Mouse (Mus musculus): ENCODE data around the gene Sgsm1. TPM values are rescaled to one million over a fixed set of nuclear protein-coding genes. Genes with fewer than 3 reads are reported as not detected.

Gene Sgsm1
- polyA plus RNA-seq, 1 experiment from 2014 or later = 0.45 TPM

- ATAC-seq (no peak), DNase-seq (no peak)
- H3K27ac ChIP-seq (ENCODE audit: low read depth) = no peak overlapping the region
- H3K27me3 ChIP-seq (ENCODE audit: insufficient read depth, low read length) = peaks cover 27% of the 10 kb centered on the region
- WGBS (ENCODE audit: insufficient replicate concordance) = 35% methylated on average over 14 of the region's 14 CpGs
- no peaks in the 10 kb centered on the region for H3K9me3 ChIP-seq (ENCODE audit: low read length)
- H3K36me3 ChIP-seq (replicated peaks; ENCODE audit: insufficient read depth, low read length) = no peaks in the 10 kb centered on the region
- H3K4me2 ChIP-seq (ENCODE audit: low read depth, low read length) = no peak overlapping the region
- TF ChIP-seq EP300 (IDR thresholded peaks at IDR 0.05; ENCODE audit: low read depth) (no peak), CTCF (IDR thresholded peaks at IDR 0.05; ENCODE audit: low read depth) (no peak)
- H3K4me3 ChIP-seq (ENCODE audit: low read depth, low read length) = no peak overlapping the region
- no peak overlapping the region for H3K9ac ChIP-seq (replicated peaks)
- H3K4me1 ChIP-seq (ENCODE audit: insufficient read depth) = no peaks in the 10 kb centered on the region
These were observed 20.4 kb downstream of the Sgsm1 start for GRCm38 (mm10) chr5:113290149-113290548.

GRCm38 (mm10) chr5:113288490-113288889 is 22.1 kb downstream of the Sgsm1 start:
- H3K36me3 ChIP-seq (replicated peaks; ENCODE audit: insufficient read depth, low read length) = no peaks in the 10 kb centered on the region
- WGBS (ENCODE audit: insufficient replicate concordance) = 24% methylated on average over 13 of the region's 13 CpGs
- peaks cover 27% of the 10 kb centered on the region for H3K27me3 ChIP-seq (ENCODE audit: insufficient read depth, low read length)
- no peak overlapping the region for H3K9ac ChIP-seq (replicated peaks)
- no peak overlapping the region for H3K27ac ChIP-seq (ENCODE audit: low read depth)
- H3K4me1 ChIP-seq (ENCODE audit: insufficient read depth) = no peaks in the 10 kb centered on the region
- ATAC-seq = no peak
- H3K4me3 ChIP-seq (ENCODE audit: low read depth, low read length) = no peak overlapping the region
- DNase-seq = no peak
- TF ChIP-seq EP300 (IDR thresholded peaks at IDR 0.05; ENCODE audit: low read depth) (no peak), CTCF (IDR thresholded peaks at IDR 0.05; ENCODE audit: low read depth) (no peak)
- H3K9me3 ChIP-seq (ENCODE audit: low read length) = no peaks in the 10 kb centered on the region
- no peak overlapping the region for H3K4me2 ChIP-seq (ENCODE audit: low read depth, low read length)

GRCm38 (mm10) chr5:113287762-113288161 is 22.8 kb downstream of the Sgsm1 start:
- H3K9me3 ChIP-seq (ENCODE audit: low read length) = no peaks in the 10 kb centered on the region
- no peaks in the 10 kb centered on the region for H3K36me3 ChIP-seq (replicated peaks; ENCODE audit: insufficient read depth, low read length)
- no peaks in the 10 kb centered on the region for H3K4me1 ChIP-seq (ENCODE audit: insufficient read depth)
- H3K4me3 ChIP-seq (ENCODE audit: low read depth, low read length) = no peak overlapping the region
- DNase-seq = no peak
- WGBS (ENCODE audit: insufficient replicate concordance) = 59% methylated on average over 5 of the region's 5 CpGs
- no peak for TF ChIP-seq CTCF (IDR thresholded peaks at IDR 0.05; ENCODE audit: low read depth)
- no peak for TF ChIP-seq EP300 (IDR thresholded peaks at IDR 0.05; ENCODE audit: low read depth)
- no peak overlapping the region for H3K27ac ChIP-seq (ENCODE audit: low read depth)
- peaks cover 27% of the 10 kb centered on the region for H3K27me3 ChIP-seq (ENCODE audit: insufficient read depth, low read length)
- H3K4me2 ChIP-seq (ENCODE audit: low read depth, low read length) = no peak overlapping the region
- no peak overlapping the region for H3K9ac ChIP-seq (replicated peaks)
- no peak for ATAC-seq

GRCm38 (mm10) chr5:113286591-113287520 is 23.7 kb downstream of the Sgsm1 start:
- no peak overlapping the region for H3K9ac ChIP-seq (replicated peaks)
- no peak overlapping the region for H3K27ac ChIP-seq (ENCODE audit: low read depth)
- ATAC-seq (no peak), DNase-seq (peak; percentile 67)
- H3K4me3 ChIP-seq (ENCODE audit: low read depth, low read length) = no peak overlapping the region
- no peaks in the 10 kb centered on the region for H3K4me1 ChIP-seq (ENCODE audit: insufficient read depth)
- 7% methylated on average over 52 of the region's 60 CpGs for WGBS (ENCODE audit: insufficient replicate concordance)
- no peaks in the 10 kb centered on the region for H3K36me3 ChIP-seq (replicated peaks; ENCODE audit: insufficient read depth, low read length)
- TF ChIP-seq EP300 (IDR thresholded peaks at IDR 0.05; ENCODE audit: low read depth) (no peak), CTCF (IDR thresholded peaks at IDR 0.05; ENCODE audit: low read depth) (peak; percentile 70)
- no peaks in the 10 kb centered on the region for H3K9me3 ChIP-seq (ENCODE audit: low read length)
- H3K27me3 ChIP-seq (ENCODE audit: insufficient read depth, low read length) = peaks cover 27% of the 10 kb centered on the region
- H3K4me2 ChIP-seq (ENCODE audit: low read depth, low read length) = no peak overlapping the region

GRCm38 (mm10) chr5:113286048-113286447 is 24.5 kb downstream of the Sgsm1 start:
- Histone ChIP-seq H3K4me3 (ENCODE audit: low read depth, low read length) (no peak overlapping the region), H3K9me3 (ENCODE audit: low read length) (no peaks in the 10 kb centered on the region), H3K36me3 (replicated peaks; ENCODE audit: insufficient read depth, low read length) (no peaks in the 10 kb centered on the region), H3K4me1 (ENCODE audit: insufficient read depth) (no peaks in the 10 kb centered on the region), H3K27me3 (ENCODE audit: insufficient read depth, low read length) (peaks cover 27% of the 10 kb centered on the region), H3K27ac (ENCODE audit: low read depth) (no peak overlapping the region), H3K4me2 (ENCODE audit: low read depth, low read length) (no peak overlapping the region), H3K9ac (replicated peaks) (no peak overlapping the region)
- WGBS (ENCODE audit: insufficient replicate concordance) = 71% methylated on average over 11 of the region's 11 CpGs
- DNase-seq (no peak), ATAC-seq (no peak)
- TF ChIP-seq CTCF (IDR thresholded peaks at IDR 0.05; ENCODE audit: low read depth) (no peak), EP300 (IDR thresholded peaks at IDR 0.05; ENCODE audit: low read depth) (no peak)

- WGBS (ENCODE audit: insufficient replicate concordance) = 51% methylated on average over 16 of the region's 16 CpGs
- H3K36me3 ChIP-seq (replicated peaks; ENCODE audit: insufficient read depth, low read length) = no peaks in the 10 kb centered on the region
- DNase-seq = no peak
These were observed 25.0 kb downstream of the Sgsm1 start for GRCm38 (mm10) chr5:113285541-113285940.

More at GRCm38 (mm10) chr5:113285541-113285940, 25.0 kb downstream of the Sgsm1 start:
- H3K9me3 ChIP-seq (ENCODE audit: low read length) = no peaks in the 10 kb centered on the region
- TF ChIP-seq EP300 (IDR thresholded peaks at IDR 0.05; ENCODE audit: low read depth) (no peak), CTCF (IDR thresholded peaks at IDR 0.05; ENCODE audit: low read depth) (no peak)
- no peaks in the 10 kb centered on the region for H3K4me1 ChIP-seq (ENCODE audit: insufficient read depth)
- no peak for ATAC-seq
- H3K27ac ChIP-seq (ENCODE audit: low read depth) = no peak overlapping the region
- no peak overlapping the region for H3K4me2 ChIP-seq (ENCODE audit: low read depth, low read length)
- H3K27me3 ChIP-seq (ENCODE audit: insufficient read depth, low read length) = peaks cover 27% of the 10 kb centered on the region
- no peak overlapping the region for H3K9ac ChIP-seq (replicated peaks)
- no peak overlapping the region for H3K4me3 ChIP-seq (ENCODE audit: low read depth, low read length)
